Mouse (Mus musculus) kidney, postnatal 36 days (tissue): Measurements from ENCODE around the gene Pla2g12a.

ENCODE experiments used
- DNase-seq, 2 experiments: peaks; one replicate each; pipeline ENCODE4 v3.0.0; 2021 to 2022; ENCODE audit warnings: mixed read lengths in 2 of 2

Pla2g12a gene

GRCm38 (mm10) chr3:129878405-129879021 lies at the start of gene Pla2g12a:
Gene Pla2g12a, plus strand, starts transcription at chr3:129878606.
- DNase-seq = peak; percentile 90 to 94

DNA sequence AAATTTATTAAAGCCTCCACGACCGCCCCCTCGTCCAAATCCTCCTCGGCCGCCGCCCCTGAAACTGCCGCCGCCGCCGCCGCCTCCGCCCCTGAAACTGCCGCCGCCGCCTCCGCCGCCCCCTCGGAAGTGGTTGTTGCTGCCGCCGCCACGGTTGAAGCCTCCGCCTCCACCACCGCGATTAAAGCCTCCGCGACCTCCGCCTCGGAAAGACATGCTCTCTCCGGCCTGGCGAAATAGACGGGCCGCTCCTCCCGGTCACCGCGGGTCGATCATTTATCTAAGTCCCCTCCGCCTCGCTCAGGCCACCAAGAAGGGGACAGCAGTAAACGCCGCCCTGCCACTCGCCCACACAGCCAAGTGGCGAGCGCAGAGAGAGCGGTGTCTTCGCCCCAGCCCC lies 47.8 kb upstream of the Pla2g12a start:
- DNase-seq = peak in 1 of 2 experiments; percentile 50

GRCm38 (mm10) chr3:129831035-129831568 lies 47.3 kb upstream of the Pla2g12a start, which contains the start of gene Gar1:
Gene Gar1, minus strand, starts transcription at chr3:129831396.
- peak; percentile 97 to 98 for DNase-seq

DNA sequence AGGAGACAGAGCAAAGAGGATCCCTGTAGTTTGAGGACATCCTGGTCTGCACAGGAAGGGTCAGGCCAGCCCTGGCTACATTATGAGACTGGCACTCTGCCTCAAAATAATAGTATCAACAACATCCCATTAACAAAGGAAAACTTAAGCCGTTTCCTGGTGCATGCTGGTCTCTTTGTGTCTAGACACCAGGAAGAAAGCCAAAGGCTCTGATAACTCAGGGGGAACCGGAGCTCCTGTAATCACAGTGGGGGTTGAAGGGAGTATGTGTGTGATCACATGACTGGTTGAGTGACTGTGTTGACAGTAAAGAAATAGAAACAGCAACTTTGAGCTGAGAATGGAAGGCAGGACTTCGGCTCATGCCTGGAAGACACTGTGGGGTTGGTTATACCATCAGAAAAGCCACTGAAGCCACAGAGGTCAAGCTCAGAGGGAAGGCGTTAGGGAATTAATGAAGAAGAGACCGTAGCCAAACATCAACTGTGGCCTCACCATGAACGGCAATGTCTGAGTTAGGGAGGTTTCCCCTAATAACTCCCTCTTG lies 42.9 kb upstream of the Pla2g12a start, which contains the start of gene Cfi:
TSS of gene Cfi (plus strand) at position 497 of the 547 bp plus-strand sequence.
- no peak for DNase-seq

- DNase-seq = peak; percentile 58 to 70
Observed at GRCm38 (mm10) chr3:129836051-129836697, 42.2 kb upstream of the Pla2g12a start.

- DNase-seq = no peak
Observed at GRCm38 (mm10) chr3:129836965-129837364, 41.4 kb upstream of the Pla2g12a start.

DNA sequence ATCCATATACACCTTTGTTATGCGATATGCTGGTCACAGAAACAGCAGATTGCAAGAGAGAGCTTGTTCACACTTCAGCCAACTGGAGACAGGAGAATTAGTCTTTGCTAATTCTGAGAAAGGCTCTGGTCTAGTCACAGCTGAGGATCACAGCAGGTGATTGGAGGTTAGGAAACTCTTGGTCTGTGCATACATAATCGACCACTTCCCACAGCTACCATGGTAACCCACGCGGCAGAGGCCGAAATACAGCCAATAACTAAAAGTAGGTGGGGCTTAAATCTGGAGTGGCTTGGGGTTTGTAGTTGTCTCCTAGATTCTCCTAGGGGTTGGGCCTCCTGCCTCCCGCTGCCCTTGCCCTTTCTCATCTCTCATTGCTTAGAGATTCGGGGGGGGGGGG lies 40.4 kb upstream of the Pla2g12a start:
- no peak for DNase-seq

GRCm38 (mm10) chr3:129845868-129846267 lies 32.5 kb upstream of the Pla2g12a start:
- no peak for DNase-seq

DNA sequence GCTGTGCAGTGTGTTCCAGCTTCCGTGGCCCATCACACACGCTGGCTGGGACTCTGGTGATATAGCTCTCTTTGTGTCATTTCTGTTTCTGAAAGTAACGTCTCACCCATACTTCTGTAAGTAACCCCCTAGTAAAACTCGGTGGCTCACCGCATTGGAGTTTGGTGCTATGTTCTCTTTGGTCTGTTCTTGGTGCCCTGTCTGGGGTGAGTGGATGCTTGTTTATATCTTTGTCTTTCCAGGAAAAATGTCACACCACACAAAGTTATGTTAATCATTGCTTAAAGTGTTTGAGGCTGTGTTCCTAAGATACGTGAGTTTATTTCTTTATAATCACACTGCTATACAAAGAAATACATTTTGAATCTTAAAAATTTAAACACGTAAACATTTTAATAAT lies 31.6 kb upstream of the Pla2g12a start:
- DNase-seq = no peak

- DNase-seq = no peak
Observed at GRCm38 (mm10) chr3:129862592-129862991, 15.8 kb upstream of the Pla2g12a start.

- DNase-seq = peak; percentile 45 to 79
Observed at GRCm38 (mm10) chr3:129863698-129864097, 14.7 kb upstream of the Pla2g12a start.

- DNase-seq = no peak
Observed at GRCm38 (mm10) chr3:129877327-129877726, 1.1 kb upstream of the Pla2g12a start.

DNA sequence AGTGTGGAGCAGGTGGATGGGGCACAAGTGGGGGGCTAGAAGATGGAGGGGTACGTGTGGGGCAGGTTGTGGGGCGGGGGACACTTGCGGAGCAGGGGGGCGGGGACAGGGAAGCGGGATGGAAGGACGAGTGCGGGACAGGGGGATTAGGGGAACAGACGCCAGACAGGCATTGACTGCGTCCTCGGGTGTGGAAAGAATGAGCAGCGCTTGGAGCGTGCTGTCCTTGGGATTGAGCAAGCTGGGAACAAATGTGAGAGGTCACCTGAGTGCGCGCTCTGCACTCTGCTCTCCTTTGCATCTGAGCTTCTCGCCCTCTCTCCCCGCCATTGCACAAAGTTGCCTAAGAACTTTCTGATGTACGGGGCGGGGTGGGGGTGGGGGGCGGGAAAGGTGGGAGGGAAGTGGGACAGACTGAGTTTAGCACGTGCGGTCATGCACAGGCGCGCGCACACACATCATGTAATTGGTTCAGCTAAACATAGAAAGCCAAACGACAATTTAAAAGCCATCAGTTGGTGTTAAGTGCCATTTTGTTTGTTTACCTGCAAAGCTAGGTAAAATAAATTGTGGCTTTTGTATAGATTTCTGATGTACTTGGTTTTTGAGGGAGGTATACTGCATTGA lies 838 bp downstream of the Pla2g12a start:
- DNase-seq = peak; percentile 62 to 64

GRCm38 (mm10) chr3:129879913-129880312 lies 1.5 kb downstream of the Pla2g12a start:
- no peak for DNase-seq

DNA sequence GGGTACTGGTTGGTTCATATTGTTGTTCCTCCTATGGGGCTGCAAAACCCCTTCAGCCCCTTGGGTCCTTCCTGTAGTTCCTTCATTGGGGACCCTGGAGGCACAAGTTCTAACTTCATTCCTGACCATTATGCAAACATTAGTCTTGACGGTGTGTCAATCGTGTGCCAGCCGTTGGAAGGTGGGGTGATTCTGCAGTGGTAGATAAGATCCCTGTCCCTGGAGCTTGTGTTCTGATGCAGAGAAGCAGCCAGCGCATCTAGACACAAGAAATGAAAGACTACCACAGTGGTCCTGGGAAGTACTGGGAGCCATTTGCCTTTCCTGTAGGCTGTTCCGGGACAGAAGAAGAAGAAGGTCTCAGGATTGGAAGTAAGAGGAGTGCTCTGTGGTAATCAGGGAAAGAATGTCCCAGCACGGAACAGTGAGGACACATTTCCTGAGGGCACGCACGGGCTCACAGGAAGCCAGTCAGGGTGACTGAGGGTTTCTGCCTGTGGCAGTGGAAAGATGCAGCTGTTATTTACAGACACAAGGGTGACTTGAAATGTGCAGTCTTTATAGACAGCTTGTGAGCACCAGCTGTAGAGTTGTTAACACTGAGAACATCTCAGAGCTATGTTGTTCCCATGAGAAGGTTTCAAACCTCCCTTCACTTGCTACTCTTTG lies 2.7 kb downstream of the Pla2g12a start:
- no peak for DNase-seq

DNA sequence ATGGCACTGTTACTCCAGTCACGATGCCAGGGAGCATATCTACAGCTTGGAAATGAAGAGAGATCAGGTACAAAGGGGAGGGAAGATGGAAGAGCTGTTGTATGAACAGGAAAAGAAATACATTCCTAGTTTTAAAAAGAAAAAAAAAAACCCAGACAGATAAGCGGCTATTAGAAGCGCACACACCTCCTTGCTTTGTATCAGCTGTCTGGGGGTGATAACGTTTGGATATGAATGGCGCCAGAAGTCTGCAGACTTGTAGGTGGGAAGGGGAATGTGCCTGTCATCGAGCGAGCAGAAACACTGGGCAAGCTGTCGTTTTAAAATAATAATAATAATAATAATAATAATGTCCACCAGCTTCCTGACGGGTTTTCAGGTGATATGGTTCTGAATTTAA lies 7.2 kb downstream of the Pla2g12a start:
- no peak for DNase-seq

DNA sequence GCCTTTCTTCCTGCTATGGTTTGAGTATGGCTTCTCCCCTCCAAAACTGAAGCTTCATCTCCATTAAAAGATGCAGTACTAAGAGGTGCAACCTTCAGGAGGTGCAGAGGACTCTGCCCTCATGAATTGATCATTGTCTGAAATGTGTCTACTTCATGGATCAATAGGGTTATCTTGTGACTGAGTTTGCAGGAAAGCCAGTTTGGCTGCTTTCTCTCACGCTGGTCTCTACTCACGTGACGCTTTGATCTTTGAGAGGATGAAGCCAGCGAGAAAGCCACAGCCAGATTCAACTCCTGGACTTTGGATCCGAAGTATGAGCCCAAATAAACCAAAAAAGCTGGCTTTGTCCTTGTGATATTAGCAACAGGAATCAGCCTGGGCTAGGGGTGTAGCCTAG lies 8.0 kb downstream of the Pla2g12a start:
- peak; percentile 29 to 36 for DNase-seq

DNA sequence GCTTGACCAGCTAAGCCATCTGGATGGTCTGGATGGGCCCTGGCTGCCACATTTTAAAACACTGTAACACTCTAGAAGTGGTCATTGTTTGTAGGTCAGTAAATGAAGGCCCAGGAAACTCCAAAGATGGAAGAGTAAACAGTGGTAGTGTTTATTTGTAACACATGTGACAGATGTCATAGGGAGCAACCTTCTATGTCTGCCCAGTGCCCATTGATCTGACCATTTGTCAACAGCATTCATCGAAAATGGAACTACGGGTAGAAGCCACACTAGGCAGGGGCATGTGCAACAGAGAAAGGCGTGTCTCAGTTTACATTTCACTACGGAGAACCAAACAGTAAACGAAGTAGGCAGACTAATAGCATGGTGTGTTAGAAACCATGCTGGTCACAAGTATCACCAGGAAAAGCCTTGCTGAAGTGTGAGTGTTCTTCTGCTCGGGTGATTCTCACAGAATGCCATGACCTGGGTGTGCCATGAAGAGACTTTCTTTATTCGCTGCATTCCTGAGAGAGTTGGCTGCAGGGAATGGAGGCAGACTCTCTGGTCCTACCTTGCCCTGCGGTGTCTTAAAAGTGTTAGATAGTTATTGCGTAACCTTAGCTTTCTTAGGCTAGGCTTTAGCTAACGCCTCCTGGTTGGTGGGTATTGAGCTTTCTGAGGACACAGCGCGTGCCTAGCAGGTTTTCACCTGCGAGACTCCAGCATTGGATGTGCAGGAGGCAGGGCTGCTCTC lies 9.5 kb downstream of the Pla2g12a start:
- no peak for DNase-seq

DNA sequence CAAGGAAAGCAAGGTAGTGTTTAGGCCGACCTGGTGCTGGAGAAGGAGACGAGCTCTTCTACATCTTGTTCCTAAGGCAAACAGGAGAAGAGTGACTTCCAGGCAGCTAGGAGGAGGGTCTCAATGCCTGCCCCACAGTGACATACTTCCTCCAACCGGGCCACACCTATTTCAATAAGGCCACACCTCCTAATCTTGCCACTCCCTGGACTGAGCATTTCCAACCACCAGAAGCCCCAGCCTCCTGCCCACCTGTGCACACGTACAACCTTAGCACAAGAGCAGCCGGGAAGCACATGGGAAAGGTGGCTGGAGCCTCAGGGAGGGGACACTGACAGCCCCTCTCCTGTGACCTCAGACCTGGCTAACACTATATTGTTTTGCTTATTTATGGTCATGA lies 13.6 kb downstream of the Pla2g12a start:
- DNase-seq = no peak

DNA sequence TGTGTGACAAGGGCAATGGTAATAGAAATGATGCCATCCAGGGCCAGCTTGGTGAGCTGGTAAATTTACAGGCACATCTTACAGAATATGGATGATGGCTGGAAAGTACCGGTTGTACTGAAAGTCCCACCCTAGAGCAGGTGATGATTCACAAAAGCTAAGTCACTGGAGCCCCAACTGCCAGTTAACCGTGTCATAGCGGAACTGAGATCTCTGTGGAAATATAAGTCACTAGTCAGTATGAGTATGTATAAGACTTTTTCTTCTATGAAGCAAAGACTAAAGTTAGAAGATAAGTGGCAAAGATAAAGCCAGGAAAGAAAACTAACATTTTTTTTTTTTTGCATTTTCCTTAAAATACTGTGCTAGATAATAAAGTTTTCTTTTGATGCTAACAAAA lies 14.7 kb downstream of the Pla2g12a start:
- DNase-seq = no peak

DNA sequence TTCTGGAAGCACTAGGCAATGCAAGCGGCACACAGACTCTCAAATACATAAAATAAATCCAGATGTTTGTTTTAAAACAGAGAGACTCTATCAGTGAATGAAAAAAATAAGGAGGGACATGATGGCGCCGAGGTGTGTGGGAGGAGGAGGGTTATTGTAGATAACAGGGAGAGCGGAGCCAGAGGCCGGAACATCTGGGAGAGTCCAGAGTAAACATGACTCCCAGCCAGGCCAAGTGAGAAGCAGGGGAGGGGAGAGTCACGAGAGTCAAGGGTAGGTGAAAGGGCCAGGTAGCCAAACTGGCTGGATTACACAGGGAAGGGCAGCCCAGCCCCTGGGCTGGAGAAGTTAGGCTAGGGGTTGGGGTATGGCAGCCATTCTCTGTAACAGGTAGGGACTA lies 18.2 kb downstream of the Pla2g12a start:
- DNase-seq = no peak

- DNase-seq = peak in 1 of 2 experiments; percentile 38
Observed at GRCm38 (mm10) chr3:129898886-129899285, 20.5 kb downstream of the Pla2g12a start.
